Mouse (Mus musculus) stomach, postnatal 0 days (tissue): ENCODE measurements around the gene Rpl14.
"Not testable (repeated sequence)": the region's sequence is repeated elsewhere in the genome, so short reads cannot be mapped to it uniquely, and the experiment has no call there.

Experiments
- CTCF ChIP-seq: IDR thresholded peaks from 2 replicates; pipeline ENCODE4 v1.5.1; 2016; ENCODE audit warnings: antibody characterized with exemption, low read depth, mild to moderate bottlenecking, moderate library complexity
- EP300 ChIP-seq: optimal IDR thresholded peaks from 2 replicates; pipeline ENCODE3; 2016; ENCODE audit warnings: antibody characterized with exemption

- not testable (repeated sequence) for TF ChIP-seq CTCF, EP300
Observed at GRCm38 (mm10) chr9:120533446-120533950, 37.7 kb upstream of the Rpl14 start.
